Mouse (Mus musculus): Measurements from ENCODE around the gene Rpn2. TPM values are rescaled to one million over a fixed set of nuclear protein-coding genes. Genes with fewer than 3 reads are reported as not detected.
A peak's percentile ranks its signal among the peaks of the same experiment; 100 is the strongest.

The Rpn2 gene
- total RNA-seq, 1 experiment = 422 TPM

DNA sequence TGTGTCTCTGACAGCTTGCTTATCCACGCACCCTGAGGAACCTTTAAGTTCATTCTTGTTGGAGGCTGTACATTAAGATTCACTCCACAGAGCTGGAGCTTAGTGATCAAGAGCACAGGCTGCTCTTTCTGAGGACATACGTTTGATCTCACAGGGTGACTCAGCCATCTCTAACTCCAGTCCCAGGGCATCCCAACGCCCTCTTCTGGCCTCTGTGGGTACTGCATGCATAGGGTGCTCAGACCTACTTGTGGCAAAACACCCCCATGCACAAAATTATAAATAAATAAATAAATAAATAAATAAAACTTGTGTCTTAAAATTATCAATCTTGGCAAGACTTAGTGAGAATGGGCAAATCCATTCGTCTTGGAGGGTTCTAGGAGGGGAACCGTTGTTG, 59.8 kb downstream of the Rpn2 start:
- no peak overlapping the region for H3K27ac ChIP-seq (ENCODE audit: insufficient read depth, low read depth, low read length, poor library complexity, severe bottlenecking)
- H3K36me3 ChIP-seq (ENCODE audit: control insufficient read depth, insufficient read depth, low read length, poor library complexity, severe bottlenecking) = no peaks in the 10 kb centered on the region
- peaks cover 0 to 21% of the 10 kb centered on the region in 2 experiments; a peak in 3 of 4 replicates for H3K4me1 ChIP-seq (ENCODE audit: control insufficient read depth in 2 of 2, insufficient read depth in 2 of 2, low read length in 2 of 2, poor library complexity in 1 of 2)
- in situ Hi-C loops (cut with MboI; ENCODE audit: low sequenced_read_pairs in 2 of 2, unreplicated experiment in 2 of 2) = loop anchor here (5.0 to 10.0 kb wide), 2 partner anchors 216 to 234 kb away; partner anchors contain the start of gene Blcap (in 1 of the 2)
- no peak for TF ChIP-seq CHD2 (IDR thresholded peaks at IDR 0.05; ENCODE audit: low read depth, low read length)
- peak; percentile 79; the same call in 1 of the 2 replicates for TF ChIP-seq ZC3H11A (IDR thresholded peaks at IDR 0.05; ENCODE audit: borderline replicate concordance, low read depth, low read length)
- TF ChIP-seq MAFK (IDR thresholded peaks at IDR 0.05; ENCODE audit: insufficient read depth, low read depth, low read length) = peak; percentile 80
- no peak for TF ChIP-seq HCFC1 (IDR thresholded peaks at IDR 0.05; ENCODE audit: borderline replicate concordance, insufficient read depth, low read length)
- TF ChIP-seq ZNF384 (IDR thresholded peaks at IDR 0.05; ENCODE audit: low read depth, low read length) = no peak
- H3K4me3 ChIP-seq (ENCODE audit: insufficient read depth in 1 of 2, low read depth in 1 of 2, low read length in 2 of 2, poor library complexity in 1 of 2, severe bottlenecking in 1 of 2) = no peak overlapping the region
- no peaks in the 10 kb centered on the region for H3K9me3 ChIP-seq (ENCODE audit: control insufficient read depth, insufficient read depth, low read depth, low read length)
- peak; percentile 91 for DNase-seq (ENCODE audit: low read depth, low spot score)
- no peak overlapping the region for H3K9ac ChIP-seq (ENCODE audit: insufficient read depth, low read depth, low read length, poor library complexity, severe bottlenecking)

DNA sequence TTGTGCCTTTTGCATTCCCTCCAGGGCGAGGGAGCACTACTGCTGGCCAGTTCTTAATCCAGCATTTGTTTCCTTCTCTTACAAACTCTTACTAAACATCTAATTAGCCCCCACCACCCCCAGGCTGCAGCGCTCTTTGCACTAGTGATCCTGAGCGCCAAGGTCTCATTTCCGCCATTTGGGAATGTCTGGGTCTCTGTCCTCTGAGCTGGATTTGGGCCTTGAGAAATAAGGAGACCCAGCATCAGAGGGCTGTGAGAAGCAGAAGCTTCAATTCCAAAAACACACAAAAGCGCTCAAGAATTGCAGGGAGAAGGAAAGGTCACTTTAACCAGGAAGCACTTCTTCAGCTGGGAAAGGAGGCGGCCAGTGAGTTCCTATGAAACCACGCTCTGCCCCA, 60.7 kb downstream of the Rpn2 start:
- in situ Hi-C loops (cut with MboI; ENCODE audit: low sequenced_read_pairs in 2 of 2, unreplicated experiment in 2 of 2) = loop anchor here (5.0 to 10.0 kb wide), 2 partner anchors 215 to 233 kb away; partner anchors contain the start of gene Blcap (in 1 of the 2)
- TF ChIP-seq ZC3H11A (IDR thresholded peaks at IDR 0.05; ENCODE audit: borderline replicate concordance, low read depth, low read length) (no peak), ZNF384 (IDR thresholded peaks at IDR 0.05; ENCODE audit: low read depth, low read length) (no peak), MAFK (IDR thresholded peaks at IDR 0.05; ENCODE audit: insufficient read depth, low read depth, low read length) (no peak), HCFC1 (IDR thresholded peaks at IDR 0.05; ENCODE audit: borderline replicate concordance, insufficient read depth, low read length) (no peak), CHD2 (IDR thresholded peaks at IDR 0.05; ENCODE audit: low read depth, low read length) (no peak)
- H3K9ac ChIP-seq (ENCODE audit: insufficient read depth, low read depth, low read length, poor library complexity, severe bottlenecking) = no peak overlapping the region
- H3K4me3 ChIP-seq (ENCODE audit: insufficient read depth in 1 of 2, low read depth in 1 of 2, low read length in 2 of 2, poor library complexity in 1 of 2, severe bottlenecking in 1 of 2) = no peak overlapping the region
- H3K9me3 ChIP-seq (ENCODE audit: control insufficient read depth, insufficient read depth, low read depth, low read length) = no peaks in the 10 kb centered on the region
- no peaks in the 10 kb centered on the region for H3K36me3 ChIP-seq (ENCODE audit: control insufficient read depth, insufficient read depth, low read length, poor library complexity, severe bottlenecking)
- no peak for DNase-seq (ENCODE audit: low read depth, low spot score)
- no peak overlapping the region for H3K27ac ChIP-seq (ENCODE audit: insufficient read depth, low read depth, low read length, poor library complexity, severe bottlenecking)
- H3K4me1 ChIP-seq (ENCODE audit: control insufficient read depth in 2 of 2, insufficient read depth in 2 of 2, low read length in 2 of 2, poor library complexity in 1 of 2) = peaks cover 0 to 21% of the 10 kb centered on the region in 2 experiments; a peak in 3 of 4 replicates

DNA sequence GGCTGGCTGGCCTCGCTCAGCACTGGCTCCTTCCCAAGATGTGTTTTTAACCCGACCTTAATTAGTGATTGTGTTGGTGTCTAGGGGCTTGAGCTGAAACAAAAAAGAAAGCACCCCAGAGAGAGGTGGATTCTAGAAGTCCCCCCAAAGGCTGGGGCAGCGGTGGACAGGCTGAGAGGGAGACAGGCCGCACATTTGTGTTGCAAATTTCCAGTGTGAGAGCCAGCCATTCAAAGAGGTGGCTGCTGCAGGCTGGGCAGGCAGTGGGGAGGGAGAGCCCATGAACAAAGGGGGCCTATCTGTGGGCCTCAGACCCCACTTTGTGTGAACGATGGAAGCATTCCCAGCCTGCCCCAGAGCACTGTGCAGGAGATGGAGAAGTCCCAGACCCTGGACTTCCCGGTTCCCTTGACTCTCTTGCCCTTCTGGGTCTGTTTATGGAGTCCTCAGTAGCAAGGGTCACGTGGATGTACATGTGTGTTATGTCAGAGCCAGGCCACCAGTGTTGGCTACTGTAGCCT, 61.5 kb downstream of the Rpn2 start:
- peaks cover 0 to 21% of the 10 kb centered on the region in 2 experiments; a peak in 3 of 4 replicates for H3K4me1 ChIP-seq (ENCODE audit: control insufficient read depth in 2 of 2, insufficient read depth in 2 of 2, low read length in 2 of 2, poor library complexity in 1 of 2)
- 0 out of 2 replicates have a peak overlapping the region, but pooled peaks have one; percentile 9 for H3K9ac ChIP-seq (ENCODE audit: insufficient read depth, low read depth, low read length, poor library complexity, severe bottlenecking)
- TF ChIP-seq HCFC1 (IDR thresholded peaks at IDR 0.05; ENCODE audit: borderline replicate concordance, insufficient read depth, low read length) = no peak
- TF ChIP-seq CHD2 (IDR thresholded peaks at IDR 0.05; ENCODE audit: low read depth, low read length) = no peak
- TF ChIP-seq ZNF384 (IDR thresholded peaks at IDR 0.05; ENCODE audit: low read depth, low read length) = no peak
- no peak for TF ChIP-seq ZC3H11A (IDR thresholded peaks at IDR 0.05; ENCODE audit: borderline replicate concordance, low read depth, low read length)
- H3K9me3 ChIP-seq (ENCODE audit: control insufficient read depth, insufficient read depth, low read depth, low read length) = no peaks in the 10 kb centered on the region
- H3K27ac ChIP-seq (ENCODE audit: insufficient read depth, low read depth, low read length, poor library complexity, severe bottlenecking) = no peak overlapping the region
- H3K4me3 ChIP-seq (ENCODE audit: insufficient read depth in 1 of 2, low read depth in 1 of 2, low read length in 2 of 2, poor library complexity in 1 of 2, severe bottlenecking in 1 of 2) = no peak overlapping the region
- in situ Hi-C loops (cut with MboI; ENCODE audit: low sequenced_read_pairs in 2 of 2, unreplicated experiment in 2 of 2) = loop anchor here (5.0 to 10.0 kb wide), 2 partner anchors 125 to 232 kb away; partner anchors contain the start of gene Blcap (in 1 of the 2)
- H3K36me3 ChIP-seq (ENCODE audit: control insufficient read depth, insufficient read depth, low read length, poor library complexity, severe bottlenecking) = no peaks in the 10 kb centered on the region
- DNase-seq (ENCODE audit: low read depth, low spot score) = no peak

DNA sequence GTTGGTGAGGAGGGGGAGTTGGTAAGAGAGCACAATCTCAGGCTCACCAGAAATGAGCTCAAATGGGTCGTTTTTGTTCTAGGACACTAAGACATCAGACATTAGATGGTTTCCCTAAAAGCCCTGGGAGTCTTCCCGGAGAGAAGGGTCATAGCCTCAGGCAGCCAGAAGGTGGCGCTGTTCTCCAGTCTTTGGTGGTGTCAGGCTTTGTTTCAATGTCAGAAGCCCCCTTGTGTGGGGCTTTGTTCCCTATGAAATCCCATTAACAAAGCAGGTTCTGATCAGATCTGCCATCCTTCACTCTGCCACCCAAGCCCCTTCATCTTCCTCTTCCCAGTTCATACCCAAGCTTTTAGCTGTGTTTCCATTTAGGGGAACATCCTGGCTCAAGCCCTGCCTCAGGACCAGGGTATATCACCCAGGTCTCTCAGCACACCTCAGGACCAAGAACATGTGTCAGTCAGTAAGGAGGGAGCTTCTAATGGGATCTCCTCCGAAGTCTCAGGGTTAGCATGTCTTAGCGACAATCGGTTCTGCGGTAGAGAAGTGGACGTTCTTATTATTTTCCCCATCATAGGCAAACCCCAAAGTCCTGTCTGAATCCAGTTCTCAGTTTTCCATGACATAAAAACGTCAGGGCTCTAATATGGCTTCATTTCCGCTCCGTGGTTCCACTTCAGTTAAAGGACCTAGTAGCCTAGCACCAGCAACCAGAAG, 62.9 kb downstream of the Rpn2 start:
- peak; percentile 98 for TF ChIP-seq ZC3H11A (IDR thresholded peaks at IDR 0.05; ENCODE audit: borderline replicate concordance, low read depth, low read length)
- no peak for TF ChIP-seq CHD2 (IDR thresholded peaks at IDR 0.05; ENCODE audit: low read depth, low read length)
- no peak for TF ChIP-seq ZNF384 (IDR thresholded peaks at IDR 0.05; ENCODE audit: low read depth, low read length)
- no peak for TF ChIP-seq HCFC1 (IDR thresholded peaks at IDR 0.05; ENCODE audit: borderline replicate concordance, insufficient read depth, low read length)
- no peak for TF ChIP-seq MAFK (IDR thresholded peaks at IDR 0.05; ENCODE audit: insufficient read depth, low read depth, low read length)
- in situ Hi-C loops (cut with MboI; ENCODE audit: low sequenced_read_pairs in 2 of 2, unreplicated experiment in 2 of 2) = loop anchor here (5.0 to 10.0 kb wide), 2 partner anchors 123 to 231 kb away; partner anchors contain the start of gene Blcap (in 1 of the 2)
- Histone ChIP-seq H3K36me3 (ENCODE audit: control insufficient read depth, insufficient read depth, low read length, poor library complexity, severe bottlenecking) (no peaks in the 10 kb centered on the region), H3K9me3 (ENCODE audit: control insufficient read depth, insufficient read depth, low read depth, low read length) (no peaks in the 10 kb centered on the region), H3K4me3 (ENCODE audit: insufficient read depth in 1 of 2, low read depth in 1 of 2, low read length in 2 of 2, poor library complexity in 1 of 2, severe bottlenecking in 1 of 2) (no peak overlapping the region), H3K4me1 (ENCODE audit: control insufficient read depth in 2 of 2, insufficient read depth in 2 of 2, low read length in 2 of 2, poor library complexity in 1 of 2) (peaks cover 0 to 21% of the 10 kb centered on the region in 2 experiments; a peak in 3 of 4 replicates), H3K27ac (ENCODE audit: insufficient read depth, low read depth, low read length, poor library complexity, severe bottlenecking) (no peak overlapping the region), H3K9ac (ENCODE audit: insufficient read depth, low read depth, low read length, poor library complexity, severe bottlenecking) (no peak overlapping the region)
- peak; percentile 84 for DNase-seq (ENCODE audit: low read depth, low spot score)
